Mouse (Mus musculus) embryonic fibroblast, embryonic 13.5 days (primary cell): Measurements from ENCODE around the gene Anapc11. TPM values are rescaled to one million over a fixed set of nuclear protein-coding genes. Genes with fewer than 3 reads are reported as not detected.
"Not testable (repeated sequence)": the region's sequence is repeated elsewhere in the genome, so short reads cannot be mapped to it uniquely, and the experiment has no call there.

Source experiments
- H3K27ac ChIP-seq: 2 replicates; pipeline ENCODE4 v1.5.1; 2012; ENCODE audit warnings: low read length, control low read depth, inconsistent platforms; ENCODE audit not compliant: insufficient read depth
- H3K4me1 ChIP-seq: 2 replicates; pipeline ENCODE4 v1.6.1; 2011; ENCODE audit warnings: low read length; ENCODE audit not compliant: control insufficient read depth, insufficient read depth
- H3K4me3 ChIP-seq: 2 replicates; pipeline ENCODE4 v1.5.1; 2011; ENCODE audit warnings: mild to moderate bottlenecking, control low read depth, low read length; ENCODE audit not compliant: insufficient read depth
- CTCF ChIP-seq: IDR thresholded peaks from 2 replicates; pipeline ENCODE4 v1.5.1; 2011; ENCODE audit warnings: mild to moderate bottlenecking, control low read depth, low read length, moderate library complexity, borderline replicate concordance; ENCODE audit not compliant: insufficient read depth
- POLR2A ChIP-seq: IDR thresholded peaks from 2 replicates; pipeline ENCODE4 v1.6.1; 2011; ENCODE audit warnings: low read depth, mild to moderate bottlenecking, control low read depth, low read length, moderate library complexity
- polyA plus RNA-seq: library from polyadenylated mRNA; stranded (reverse); fragments of >200 nt; gene quantifications from 2 replicates; pipeline ENCODE4 v1.2.4, GENCODE M21; 2011; ENCODE audit warnings: low read depth; ENCODE audit not compliant: missing spikeins, insufficient read length

The Anapc11 gene
- polyA plus RNA-seq, 1 experiment: 87.2 TPM

DNA sequence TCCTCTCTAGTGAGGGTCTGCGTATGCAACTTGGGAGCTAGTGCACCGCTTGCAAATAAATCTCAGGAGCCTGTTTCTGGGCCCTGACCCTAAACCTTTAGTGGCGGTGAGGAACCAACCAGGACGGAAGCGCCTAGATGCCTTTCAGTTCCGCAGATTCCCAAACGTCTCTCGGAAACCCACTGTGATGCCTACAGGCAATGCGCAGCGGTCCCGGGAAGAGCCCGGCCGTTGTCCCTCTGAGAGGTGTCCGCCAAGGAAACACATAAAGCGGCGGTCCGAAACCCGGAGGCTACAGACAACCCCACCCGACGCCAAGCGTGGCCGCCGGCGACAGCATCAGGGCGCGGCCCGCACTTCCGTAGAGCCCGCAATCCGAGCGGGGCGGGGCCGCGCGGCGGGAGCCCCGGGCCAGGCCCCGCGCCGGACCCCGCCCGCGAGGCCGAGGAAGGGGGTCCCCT lies 17.3 kb upstream of the Anapc11 start:
- H3K4me3 ChIP-seq: peak overlapping the region; percentile 97
- H3K4me1 ChIP-seq: 0 out of 2 replicates have a peak, but pooled peaks cover 6% of the 10 kb centered on the region
- peak overlapping the region; percentile 91 for H3K27ac ChIP-seq
- TF ChIP-seq POLR2A: 0 out of 2 replicates have a peak, but pooled peaks have one; percentile 11
- no peak for TF ChIP-seq CTCF

DNA sequence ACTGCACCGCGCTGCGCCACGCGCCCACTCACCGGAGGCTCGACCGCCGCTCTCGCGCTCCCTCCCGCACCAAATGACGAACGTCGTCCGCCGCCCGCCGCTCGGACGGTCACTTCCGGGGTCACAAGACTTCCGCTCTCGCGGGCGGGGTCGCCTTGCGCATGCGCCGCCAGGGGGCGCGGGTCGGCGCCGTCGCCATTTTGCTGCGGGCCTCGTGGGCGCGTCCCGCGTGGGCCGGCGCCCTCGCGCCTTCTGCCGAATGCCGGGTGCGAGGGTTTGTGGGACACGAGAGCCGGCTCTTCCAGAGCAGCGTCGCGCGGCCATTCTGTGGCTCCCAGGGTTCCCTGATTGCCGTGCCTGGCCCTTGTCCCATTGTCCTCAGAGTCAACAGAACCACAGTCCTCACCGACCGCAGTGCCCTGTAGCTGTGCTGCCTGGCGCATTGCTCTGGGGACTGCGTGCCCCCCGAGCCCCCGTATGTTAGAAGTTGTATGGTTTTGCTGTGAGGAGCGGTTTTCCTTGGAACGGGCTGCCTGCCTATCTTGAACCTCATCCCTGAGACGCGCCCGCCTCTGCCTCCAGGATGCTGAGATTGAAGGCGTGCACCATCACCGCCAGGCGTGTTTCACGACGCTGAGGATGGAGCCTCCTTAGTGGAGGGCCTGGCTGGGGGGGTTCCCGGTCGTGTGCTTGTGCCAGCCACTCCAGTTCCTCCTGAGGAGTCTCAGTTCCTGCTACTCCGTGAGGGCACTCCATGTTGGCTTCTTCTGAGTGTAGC lies 16.5 kb upstream of the Anapc11 start, which contains the start of gene Arhgdia:
TSS of gene Arhgdia (minus strand) at position 135 of the 778 bp plus-strand sequence.
- Histone ChIP-seq H3K4me3 (peak within 1 kb of the TSS; percentile 97), H3K4me1 (0 out of 2 replicates have a peak, but pooled peaks cover 6% of the 10 kb centered on the region), H3K27ac (peak within 1 kb of the TSS; percentile 91)
- TF ChIP-seq CTCF (no peak), POLR2A (peak; percentile 70; the same call in 1 of the 2 replicates)

DNA sequence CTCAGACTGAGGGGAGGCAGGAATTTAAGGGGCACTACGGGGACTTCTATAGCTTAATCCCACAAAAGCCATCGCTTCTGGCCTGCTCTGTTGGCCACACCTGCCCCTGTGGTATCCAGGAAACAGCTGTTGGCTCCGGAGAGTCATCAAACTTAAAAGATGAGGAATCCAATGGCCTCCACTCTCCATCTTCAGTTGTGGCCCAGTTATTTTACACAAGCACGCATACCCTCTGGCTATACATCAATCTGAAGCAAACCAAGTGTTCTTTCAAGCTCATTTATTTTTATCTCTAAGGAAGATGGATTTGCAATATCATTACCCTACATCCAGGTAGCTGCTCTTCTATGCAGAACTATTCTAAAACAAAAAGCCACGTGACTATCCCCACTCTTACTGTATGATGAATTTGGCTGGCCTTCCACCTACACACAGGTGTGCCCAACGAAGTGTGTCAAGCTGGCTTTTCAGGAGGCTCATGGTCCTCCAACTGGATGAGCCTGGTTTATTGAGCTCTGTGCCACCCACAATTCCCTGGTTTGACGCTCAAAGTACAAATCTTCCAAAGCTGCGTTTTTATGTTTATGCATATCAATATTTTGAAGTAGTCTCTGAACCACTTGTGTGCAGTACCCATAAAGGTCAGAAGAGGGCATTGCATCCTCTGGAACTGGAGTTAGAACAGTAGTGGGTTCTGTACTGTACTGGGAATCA lies 15.8 kb upstream of the Anapc11 start:
- H3K4me3 ChIP-seq: no peak overlapping the region
- H3K4me1 ChIP-seq: 0 out of 2 replicates have a peak, but pooled peaks cover 6% of the 10 kb centered on the region
- TF ChIP-seq CTCF (no peak), POLR2A (no peak; the same call in 1 of the 2 replicates)
- H3K27ac ChIP-seq: peak overlapping the region; percentile 58

DNA sequence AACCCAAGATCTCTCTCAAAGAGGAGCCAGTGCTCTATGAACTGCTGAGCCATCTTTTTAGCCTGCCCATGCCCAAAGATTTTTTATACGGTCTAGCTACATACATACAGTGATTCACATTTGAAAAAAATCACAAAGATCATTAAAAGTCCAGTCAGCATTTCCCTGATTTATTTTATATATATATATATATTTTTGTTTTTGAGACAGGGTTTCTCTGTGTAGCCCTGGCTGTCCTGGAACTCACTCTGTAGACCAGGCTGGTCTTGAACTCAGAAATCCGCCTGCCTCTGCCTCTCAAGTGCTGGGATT lies 15.3 kb upstream of the Anapc11 start:
- not testable (repeated sequence) for H3K4me3 ChIP-seq, H3K4me1 ChIP-seq, H3K27ac ChIP-seq

DNA sequence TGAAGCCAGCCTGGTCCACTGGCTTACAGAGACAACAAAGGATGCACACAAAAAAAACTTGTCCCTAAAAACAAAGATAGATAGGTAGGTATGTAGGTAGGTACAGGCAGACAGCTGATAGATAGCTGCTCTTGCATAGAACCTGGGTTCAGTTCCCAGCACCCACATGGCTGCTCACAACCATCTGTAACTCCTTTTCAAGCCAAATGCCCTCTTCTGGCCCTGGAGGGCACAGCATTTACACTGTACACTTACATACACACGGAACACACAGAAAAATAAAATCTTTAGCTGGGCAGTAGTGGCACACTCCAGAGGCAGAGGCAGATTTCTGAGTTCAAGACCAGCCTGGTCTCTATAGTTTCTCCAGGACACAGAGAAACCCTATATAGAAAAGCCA lies 14.3 kb upstream of the Anapc11 start:
- 0 out of 2 replicates have a peak, but pooled peaks cover 3% of the 10 kb centered on the region for H3K4me1 ChIP-seq
- no peak overlapping the region for H3K27ac ChIP-seq
- no peak overlapping the region for H3K4me3 ChIP-seq
- TF ChIP-seq CTCF (no peak), POLR2A (no peak)

DNA sequence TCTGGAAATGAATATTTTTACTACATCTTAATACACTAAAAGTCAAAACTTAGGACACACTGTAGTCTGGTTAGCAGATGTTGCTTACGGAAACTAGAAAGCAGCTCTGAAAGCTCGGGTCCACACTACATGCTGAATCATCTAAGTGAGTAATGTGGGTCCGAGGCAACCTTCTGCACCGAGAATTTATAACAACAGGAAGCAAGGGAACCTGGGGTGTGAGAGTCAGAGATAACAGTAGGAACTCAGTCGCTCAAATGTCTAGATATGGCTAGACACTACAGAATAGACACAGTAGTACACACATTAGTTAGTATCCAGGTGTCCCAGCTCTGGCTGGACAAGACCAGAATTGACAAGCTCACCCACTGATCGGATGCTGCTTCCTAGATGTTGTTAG lies 9.7 kb upstream of the Anapc11 start:
- Histone ChIP-seq H3K4me3 (no peak overlapping the region), H3K4me1 (no peaks in the 10 kb centered on the region), H3K27ac (no peak overlapping the region)
- TF ChIP-seq CTCF (no peak), POLR2A (no peak)

DNA sequence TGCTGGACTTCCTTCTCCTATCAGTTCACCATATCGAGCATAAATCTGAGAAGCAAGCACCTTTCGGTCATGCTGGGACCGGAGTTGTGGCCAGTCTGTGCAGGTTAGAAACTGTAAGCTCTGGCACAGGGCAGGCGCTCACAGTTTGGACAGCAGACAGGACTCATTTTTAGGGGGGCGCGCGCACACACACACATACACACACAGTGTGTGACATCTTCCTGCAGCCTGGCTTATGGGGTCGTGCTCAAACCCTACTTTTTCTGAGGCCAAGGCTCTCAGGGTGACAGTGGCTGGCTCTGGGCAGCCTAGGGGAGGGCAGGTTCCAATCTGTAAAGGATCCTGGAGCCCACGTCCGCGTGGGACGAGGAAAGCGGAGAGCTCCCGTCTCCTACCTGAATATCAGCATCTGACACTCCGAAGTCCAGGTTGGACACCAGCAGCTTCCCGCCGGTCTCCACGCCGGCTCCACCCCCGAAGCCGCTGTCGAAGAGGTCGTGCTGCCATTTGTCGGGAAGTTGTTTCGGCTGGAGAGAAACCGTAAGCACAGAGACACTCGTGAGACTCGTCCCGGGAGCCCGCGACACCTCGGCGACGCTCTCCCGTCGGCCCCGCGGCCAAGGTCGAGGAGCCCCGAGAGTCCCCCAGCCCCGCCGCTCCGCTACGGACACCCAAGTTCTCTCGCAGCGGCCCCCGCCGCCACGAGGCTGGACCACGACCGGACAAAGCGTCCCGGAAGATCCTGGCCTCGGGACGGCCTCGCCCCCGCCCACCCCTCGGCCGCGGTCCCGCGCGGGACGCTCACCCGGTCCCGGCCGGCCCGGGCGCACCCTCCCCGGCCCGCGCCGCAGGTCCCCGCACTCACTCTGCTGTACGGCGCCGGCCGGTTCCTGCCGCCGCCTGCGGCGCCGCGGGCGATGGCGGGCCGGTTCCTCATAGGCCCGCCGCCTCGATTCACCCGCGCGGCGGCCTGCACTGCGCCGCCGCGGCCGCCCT lies 683 bp upstream of the Anapc11 start:
- Histone ChIP-seq H3K4me1 (peaks cover 7% of the 10 kb centered on the region), H3K27ac (no peak overlapping the region), H3K4me3 (peak overlapping the region; percentile 95)
- TF ChIP-seq POLR2A: no peak
- TF ChIP-seq CTCF: no peak

DNA sequence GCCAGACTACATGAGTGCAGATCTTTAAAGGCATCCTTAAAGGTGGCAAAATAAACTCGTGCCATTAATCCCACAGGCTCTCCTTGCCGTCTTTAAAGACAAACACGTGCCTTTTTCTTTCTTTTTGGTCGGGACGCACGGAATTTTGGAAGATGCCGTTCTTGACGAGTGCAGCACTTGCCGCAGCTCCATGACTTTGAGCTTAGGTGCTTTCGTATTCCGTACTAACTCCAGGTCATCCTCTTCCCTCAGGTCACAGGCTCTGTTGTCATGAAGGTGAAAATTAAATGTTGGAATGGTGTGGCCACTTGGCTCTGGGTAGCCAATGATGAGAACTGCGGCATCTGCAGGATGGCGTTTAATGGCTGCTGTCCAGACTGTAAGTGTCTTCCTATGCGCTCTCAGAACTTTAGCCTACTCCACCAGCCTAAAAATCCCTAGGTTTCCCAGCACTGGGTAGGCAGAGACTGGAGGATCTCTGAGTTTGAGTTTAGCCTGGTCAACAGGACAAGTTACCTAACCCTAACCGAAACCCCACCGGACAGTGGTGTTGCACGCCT lies 849 bp downstream of the Anapc11 start:
- Histone ChIP-seq H3K4me1 (peaks cover 7% of the 10 kb centered on the region), H3K27ac (peak overlapping the region; percentile 63; the same call in 1 of the 2 replicates), H3K4me3 (peak overlapping the region; percentile 60)
- TF ChIP-seq POLR2A: 0 out of 2 replicates have a peak, but pooled peaks have one; percentile 37
- TF ChIP-seq CTCF: no peak

DNA sequence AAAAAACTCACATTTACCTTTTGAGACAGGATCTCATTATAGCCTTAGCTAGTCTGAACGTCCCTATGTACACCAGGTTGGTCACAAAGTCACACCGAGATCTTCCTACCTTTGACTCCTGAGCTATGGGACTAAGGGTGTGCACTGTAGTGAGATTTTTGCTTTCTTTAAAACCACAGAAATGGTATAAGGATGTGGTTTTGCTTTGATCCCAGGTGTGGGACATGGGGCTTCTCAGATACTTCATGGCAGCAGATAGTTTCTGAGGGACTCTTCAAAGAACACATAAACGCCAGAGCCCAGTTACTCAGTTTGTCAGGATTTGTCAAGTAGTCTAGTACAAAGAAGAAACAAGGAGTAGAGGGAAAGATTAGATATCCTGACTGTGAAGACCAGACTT lies 2.5 kb downstream of the Anapc11 start:
- peaks cover 5% of the 10 kb centered on the region for H3K4me1 ChIP-seq
- H3K4me3 ChIP-seq: no peak overlapping the region
- TF ChIP-seq POLR2A: no peak
- no peak for TF ChIP-seq CTCF
- no peak overlapping the region for H3K27ac ChIP-seq
